Mouse (Mus musculus): ENCODE data around the gene Mrtfa. TPM values are rescaled to one million over a fixed set of nuclear protein-coding genes. Genes with fewer than 3 reads are reported as not detected.
A peak's percentile ranks its signal among the peaks of the same experiment; 100 is the strongest.

Gene Mrtfa
- polyA plus RNA-seq, 1 experiment, result 66.0 TPM

DNA sequence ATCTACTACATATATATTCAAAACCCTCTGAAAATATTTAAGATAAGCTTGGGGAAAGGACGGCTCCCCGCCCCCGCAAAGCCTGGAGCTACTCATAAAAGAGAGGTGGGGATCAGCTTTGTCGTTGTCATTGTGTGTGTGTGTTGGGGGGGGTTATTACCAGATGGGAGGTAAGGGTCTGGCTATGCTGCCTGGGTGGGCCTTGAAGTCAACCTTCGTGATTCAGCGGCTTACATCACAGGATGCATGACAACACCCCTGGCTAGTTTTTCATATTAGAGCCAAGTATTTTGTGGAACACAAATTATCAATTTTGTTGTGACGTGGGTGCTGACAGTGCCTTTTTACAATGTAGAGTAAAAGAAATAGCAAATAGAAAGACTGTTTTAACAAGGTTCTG lies 69.6 kb downstream of the Mrtfa start:
- Histone ChIP-seq H3K4me1 (ENCODE audit: control insufficient read depth, insufficient read depth, low read length) (peaks cover 28% of the 10 kb centered on the region), H3K4me3 (ENCODE audit: insufficient read depth, low read length) (no peak overlapping the region), H3K27ac (ENCODE audit: insufficient read depth, low read depth, low read length) (no peak overlapping the region)
- TF ChIP-seq POLR2A (IDR thresholded peaks at IDR 0.05; ENCODE audit: borderline replicate concordance, low read depth, low read length) (no peak), CTCF (IDR thresholded peaks at IDR 0.05; ENCODE audit: low read depth, low read length) (no peak)

- no peak for TF ChIP-seq POLR2A (IDR thresholded peaks at IDR 0.05; ENCODE audit: borderline replicate concordance, low read depth, low read length)
- TF ChIP-seq CTCF (IDR thresholded peaks at IDR 0.05; ENCODE audit: low read depth, low read length), result no peak
- H3K4me1 ChIP-seq (ENCODE audit: control insufficient read depth, insufficient read depth, low read length), result peaks cover 28% of the 10 kb centered on the region
- no peak overlapping the region for H3K27ac ChIP-seq (ENCODE audit: insufficient read depth, low read depth, low read length)
- no peak overlapping the region for H3K4me3 ChIP-seq (ENCODE audit: insufficient read depth, low read length)
Measured at GRCm38 (mm10) chr15:81120140-81120539, 70.4 kb downstream of the Mrtfa start.

- H3K27ac ChIP-seq (ENCODE audit: insufficient read depth, low read depth, low read length), result no peak overlapping the region
- H3K4me3 ChIP-seq (ENCODE audit: insufficient read depth, low read length), result no peak overlapping the region
- H3K4me1 ChIP-seq (ENCODE audit: control insufficient read depth, insufficient read depth, low read length), result peaks cover 15% of the 10 kb centered on the region
- TF ChIP-seq CTCF (IDR thresholded peaks at IDR 0.05; ENCODE audit: low read depth, low read length) (no peak), POLR2A (IDR thresholded peaks at IDR 0.05; ENCODE audit: borderline replicate concordance, low read depth, low read length) (no peak)
Measured at GRCm38 (mm10) chr15:81118226-81118625, 72.3 kb downstream of the Mrtfa start.

DNA sequence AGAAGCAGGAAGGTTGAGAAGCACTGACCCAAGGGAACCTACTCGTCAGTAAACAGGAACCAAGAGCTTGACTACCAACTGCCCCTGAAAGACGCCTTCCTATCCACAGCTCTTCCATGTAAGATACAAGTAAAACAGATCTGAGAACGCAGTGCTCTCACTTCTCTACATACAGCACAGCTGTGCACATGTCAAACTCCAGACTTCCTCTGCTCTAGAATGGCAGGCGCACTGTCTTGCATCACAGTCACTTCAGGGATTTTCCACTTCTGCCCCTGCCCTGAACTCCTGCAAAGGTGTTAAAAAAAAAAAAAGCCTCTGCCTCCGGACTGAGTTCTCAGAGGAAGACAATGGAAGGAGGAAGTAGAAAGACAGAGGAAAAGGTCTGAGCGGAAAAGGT lies 78.0 kb downstream of the Mrtfa start:
- Histone ChIP-seq H3K27ac (ENCODE audit: insufficient read depth, low read depth, low read length) (peak overlapping the region; percentile 75), H3K4me3 (ENCODE audit: insufficient read depth, low read length) (peak overlapping the region; percentile 16), H3K4me1 (ENCODE audit: control insufficient read depth, insufficient read depth, low read length) (peaks cover 32% of the 10 kb centered on the region)
- no peak for TF ChIP-seq POLR2A (IDR thresholded peaks at IDR 0.05; ENCODE audit: borderline replicate concordance, low read depth, low read length)
- no peak for TF ChIP-seq CTCF (IDR thresholded peaks at IDR 0.05; ENCODE audit: low read depth, low read length)

DNA sequence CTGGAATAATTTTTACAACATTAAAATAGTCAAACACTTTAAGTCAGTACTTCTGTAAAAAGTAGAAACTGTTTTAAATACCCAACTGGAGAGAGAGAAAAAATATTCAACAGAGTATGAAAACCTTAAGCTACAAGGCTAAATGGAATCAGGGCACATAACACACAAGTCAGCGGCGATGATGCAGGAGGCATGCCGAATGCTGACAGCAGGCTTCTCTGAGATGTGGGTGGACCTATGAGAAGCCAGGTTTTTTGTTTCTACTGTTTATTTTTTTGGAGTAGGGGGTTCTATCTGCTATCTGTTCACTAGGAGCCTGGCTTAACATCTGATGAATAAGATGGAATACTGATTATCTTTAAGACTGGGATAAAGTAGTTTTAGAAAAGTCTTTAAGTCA lies 80.2 kb downstream of the Mrtfa start:
- TF ChIP-seq POLR2A (IDR thresholded peaks at IDR 0.05; ENCODE audit: borderline replicate concordance, low read depth, low read length), result no peak
- no peak for TF ChIP-seq CTCF (IDR thresholded peaks at IDR 0.05; ENCODE audit: low read depth, low read length)
- Histone ChIP-seq H3K4me3 (ENCODE audit: insufficient read depth, low read length) (no peak overlapping the region), H3K27ac (ENCODE audit: insufficient read depth, low read depth, low read length) (no peak overlapping the region), H3K4me1 (ENCODE audit: control insufficient read depth, insufficient read depth, low read length) (peaks cover 49% of the 10 kb centered on the region)

DNA sequence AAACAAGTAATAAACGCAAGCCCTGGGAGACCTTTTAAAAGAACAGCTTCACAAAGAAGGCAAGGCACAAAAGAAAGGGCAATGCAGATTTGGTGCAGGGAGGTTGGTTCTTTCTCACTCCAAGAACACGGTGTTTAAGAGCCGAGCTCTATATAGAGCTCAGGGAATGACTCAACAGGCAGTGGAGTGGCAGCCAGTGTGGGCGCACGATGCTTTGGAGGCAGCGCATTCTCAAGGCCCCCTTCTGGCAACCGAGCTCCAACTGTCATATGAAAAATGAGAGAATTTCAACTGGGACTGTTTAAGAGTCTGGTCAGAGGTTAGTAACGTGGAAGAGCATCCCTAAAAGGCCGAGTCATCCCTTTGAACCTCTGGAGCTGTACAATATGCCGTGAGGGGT lies 84.6 kb downstream of the Mrtfa start:
- no peak for TF ChIP-seq POLR2A (IDR thresholded peaks at IDR 0.05; ENCODE audit: borderline replicate concordance, low read depth, low read length)
- no peak for TF ChIP-seq CTCF (IDR thresholded peaks at IDR 0.05; ENCODE audit: low read depth, low read length)
- H3K27ac ChIP-seq (ENCODE audit: insufficient read depth, low read depth, low read length), result peak overlapping the region; percentile 84
- peaks cover 62% of the 10 kb centered on the region for H3K4me1 ChIP-seq (ENCODE audit: control insufficient read depth, insufficient read depth, low read length)

DNA sequence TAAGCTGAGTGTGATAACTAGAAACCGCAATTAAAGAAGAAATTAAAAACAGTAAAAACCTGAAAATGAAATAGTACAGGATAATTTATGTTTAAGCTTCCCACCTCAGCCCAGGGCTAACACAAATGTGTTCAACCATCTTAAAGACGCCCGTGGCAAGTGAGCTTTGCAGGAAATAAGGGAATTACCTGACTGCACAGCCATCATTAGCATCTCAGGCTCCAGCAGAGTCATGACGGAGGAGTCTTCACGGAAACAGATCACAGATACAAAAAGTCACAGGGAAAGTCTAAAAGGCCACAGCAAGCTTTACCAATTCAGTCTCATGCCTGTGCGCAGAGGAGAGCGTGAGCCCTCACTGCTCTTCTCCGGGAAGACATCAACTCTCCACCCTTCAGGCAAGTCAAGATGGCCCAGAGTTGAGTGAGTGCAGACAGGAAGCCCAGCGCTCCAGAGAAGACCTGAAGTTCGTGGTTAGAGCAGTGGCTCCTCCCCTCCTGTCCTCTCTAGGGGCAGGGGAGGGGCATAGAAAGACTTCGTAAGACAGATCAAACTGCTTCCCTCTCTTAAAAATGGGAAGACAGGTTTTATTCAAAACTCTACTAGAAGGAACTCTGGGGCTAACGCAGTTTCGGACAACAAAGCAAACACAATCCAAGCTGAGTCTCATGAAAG lies 85.8 kb downstream of the Mrtfa start:
- no peak for TF ChIP-seq POLR2A (IDR thresholded peaks at IDR 0.05; ENCODE audit: borderline replicate concordance, low read depth, low read length)
- TF ChIP-seq CTCF (IDR thresholded peaks at IDR 0.05; ENCODE audit: low read depth, low read length), result no peak
- peak overlapping the region; percentile 90 for H3K4me3 ChIP-seq (ENCODE audit: insufficient read depth, low read length)
- H3K4me1 ChIP-seq (ENCODE audit: control insufficient read depth, insufficient read depth, low read length), result peaks cover 70% of the 10 kb centered on the region
- peak overlapping the region; percentile 91 for H3K27ac ChIP-seq (ENCODE audit: insufficient read depth, low read depth, low read length)

More for the DNA sequence above, 84.6 kb downstream of the Mrtfa start:
- H3K4me3 ChIP-seq (ENCODE audit: insufficient read depth, low read length), result peak overlapping the region; percentile 5; the same call in 1 of the 2 replicates

DNA sequence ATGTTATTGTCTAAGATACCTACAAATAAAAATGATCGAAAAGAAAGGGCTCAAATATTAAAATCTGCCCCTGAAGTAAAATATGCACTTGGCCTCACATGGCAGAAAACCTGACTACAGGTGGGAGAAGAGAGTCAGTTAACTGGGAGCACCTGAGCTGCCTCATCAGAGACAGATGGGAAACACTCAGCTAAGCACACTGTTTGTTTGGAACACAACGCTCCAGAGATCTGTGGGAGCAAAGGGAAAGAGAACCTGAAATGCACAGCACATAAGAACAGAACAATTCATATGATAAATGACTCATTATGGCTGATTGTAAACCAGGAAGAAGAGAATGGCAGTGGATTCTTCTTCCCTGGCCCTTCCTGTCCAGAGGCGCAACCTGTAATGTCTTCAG lies 87.1 kb downstream of the Mrtfa start:
- peaks cover 68% of the 10 kb centered on the region for H3K4me1 ChIP-seq (ENCODE audit: control insufficient read depth, insufficient read depth, low read length)

GRCm38 (mm10) chr15:81102274-81102879 lies 88.2 kb downstream of the Mrtfa start:
- H3K4me3 ChIP-seq (ENCODE audit: insufficient read depth, low read length), result no peak overlapping the region
- TF ChIP-seq POLR2A (IDR thresholded peaks at IDR 0.05; ENCODE audit: borderline replicate concordance, low read depth, low read length), result no peak
- TF ChIP-seq CTCF (IDR thresholded peaks at IDR 0.05; ENCODE audit: low read depth, low read length), result no peak
- H3K4me1 ChIP-seq (ENCODE audit: control insufficient read depth, insufficient read depth, low read length), result peaks cover 67% of the 10 kb centered on the region
- peak overlapping the region; percentile 87 for H3K27ac ChIP-seq (ENCODE audit: insufficient read depth, low read depth, low read length)

More for the DNA sequence above, 87.1 kb downstream of the Mrtfa start:
- TF ChIP-seq POLR2A (IDR thresholded peaks at IDR 0.05; ENCODE audit: borderline replicate concordance, low read depth, low read length) (no peak), CTCF (IDR thresholded peaks at IDR 0.05; ENCODE audit: low read depth, low read length) (no peak)
- peak overlapping the region; percentile 67 for H3K27ac ChIP-seq (ENCODE audit: insufficient read depth, low read depth, low read length)
- peak overlapping the region; percentile 62 for H3K4me3 ChIP-seq (ENCODE audit: insufficient read depth, low read length)

GRCm38 (mm10) chr15:81101316-81101715 lies 89.2 kb downstream of the Mrtfa start:
- TF ChIP-seq POLR2A (IDR thresholded peaks at IDR 0.05; ENCODE audit: borderline replicate concordance, low read depth, low read length) (no peak), CTCF (IDR thresholded peaks at IDR 0.05; ENCODE audit: low read depth, low read length) (no peak)
- Histone ChIP-seq H3K27ac (ENCODE audit: insufficient read depth, low read depth, low read length) (peak overlapping the region; percentile 87), H3K4me3 (ENCODE audit: insufficient read depth, low read length) (peak overlapping the region; percentile 38), H3K4me1 (ENCODE audit: control insufficient read depth, insufficient read depth, low read length) (peaks cover 68% of the 10 kb centered on the region)
